Mouse (Mus musculus) thymus, postnatal 25 days (tissue): Measurements from ENCODE around the gene Bphl.
"Not testable (repeated sequence)": the region's sequence is repeated elsewhere in the genome, so short reads cannot be mapped to it uniquely, and the experiment has no call there.

Experiments
- DNase-seq: peaks from one replicate; pipeline ENCODE4 v3.0.0; 2022

Bphl gene

DNA sequence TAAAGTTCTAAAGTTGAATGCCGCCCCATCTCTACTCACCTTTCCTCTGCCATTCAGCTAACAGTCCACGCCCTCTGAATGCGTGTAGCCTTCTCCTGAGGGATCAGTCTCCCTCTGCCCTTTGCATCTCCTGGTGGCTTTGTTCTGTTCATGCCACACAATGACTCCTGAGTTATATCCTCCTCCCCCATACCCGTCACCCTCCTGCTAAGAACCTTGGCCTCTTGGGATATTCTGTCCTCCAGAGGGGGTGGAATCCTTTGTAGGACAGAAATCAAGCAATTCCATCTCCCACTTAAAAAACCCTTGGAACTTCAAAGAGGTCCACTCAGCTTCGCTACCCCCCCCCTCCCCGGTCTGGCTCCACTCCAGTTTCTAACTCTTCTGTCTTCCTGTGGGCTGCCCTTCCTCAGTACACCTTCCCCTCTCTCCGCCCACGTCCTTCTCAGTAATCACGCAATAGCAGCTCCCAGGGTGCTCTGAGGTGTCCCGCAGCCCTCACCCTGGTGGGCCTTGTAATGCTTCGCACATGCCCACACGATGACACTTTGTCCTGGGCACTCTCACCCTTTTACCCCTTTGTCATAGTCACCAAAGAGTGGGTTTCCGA is 16.4 kb downstream of the Bphl start:
- no peak for DNase-seq

GRCm38 (mm10) chr13:34054391-34054790 is 17.0 kb downstream of the Bphl start:
- no peak for DNase-seq

- DNase-seq: no peak
Observed at GRCm38 (mm10) chr13:34054983-34055382, 17.6 kb downstream of the Bphl start.

DNA sequence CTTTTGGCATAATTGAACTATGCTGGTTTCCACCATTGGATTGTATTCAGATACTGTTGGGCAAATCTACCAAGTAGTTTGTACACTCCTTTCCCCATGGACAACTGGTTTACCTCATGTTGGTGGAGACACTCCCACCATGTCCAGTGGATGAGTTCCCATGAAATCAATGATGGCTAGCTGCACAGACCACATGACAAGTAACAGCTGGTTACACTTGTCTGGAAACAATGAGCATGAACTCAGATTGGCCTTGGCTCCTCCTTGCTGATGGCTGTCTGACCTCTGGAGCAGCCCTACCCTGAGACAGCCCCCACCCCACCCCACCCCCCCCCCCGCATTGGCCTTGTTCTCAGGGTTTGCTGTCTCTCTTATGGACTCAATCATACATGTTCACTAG is 19.9 kb downstream of the Bphl start:
- DNase-seq: no peak

GRCm38 (mm10) chr13:34060061-34060460 is 22.7 kb downstream of the Bphl start:
- DNase-seq: no peak

- DNase-seq: no peak
Observed at GRCm38 (mm10) chr13:34062466-34062865, 25.1 kb downstream of the Bphl start.

DNA sequence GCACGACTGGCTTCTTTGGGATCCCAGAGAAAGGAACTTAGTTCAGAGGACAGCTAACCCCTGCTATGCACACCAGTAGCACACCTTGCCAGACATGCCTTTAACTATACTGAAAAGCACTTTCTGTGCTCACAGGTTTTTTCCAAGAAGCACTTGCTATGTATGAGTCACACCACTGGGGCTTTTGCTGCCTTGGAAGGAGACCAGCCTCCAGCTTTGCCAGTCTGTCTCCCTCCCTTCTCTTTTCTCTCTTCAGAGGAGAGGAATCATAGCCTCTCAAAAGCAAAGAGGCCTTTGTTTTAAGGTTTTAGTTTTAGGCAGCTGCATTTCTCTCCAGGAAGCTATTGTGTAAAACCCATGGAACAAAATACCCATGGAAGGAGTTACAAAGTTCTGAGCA is 29.0 kb downstream of the Bphl start:
- DNase-seq: no peak

DNA sequence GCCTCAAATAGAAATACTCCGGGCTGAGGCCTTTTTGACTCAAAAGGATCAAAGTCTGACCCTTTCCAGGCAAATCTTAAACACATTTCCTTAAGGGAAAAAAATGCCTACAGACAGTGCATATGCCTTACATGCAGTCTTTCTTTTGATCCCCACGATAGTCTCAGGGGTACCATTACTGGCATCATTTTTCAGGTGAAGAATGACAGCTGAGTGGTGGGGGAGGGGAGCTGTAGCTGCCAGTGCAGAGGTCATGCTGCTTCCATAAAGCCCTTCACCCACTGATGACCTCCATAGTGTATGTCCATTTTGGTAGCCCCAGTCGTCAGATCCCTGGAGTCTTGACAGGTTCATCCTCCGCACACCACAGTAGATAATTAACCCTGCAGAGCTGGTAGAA is 32.9 kb downstream of the Bphl start:
- DNase-seq: no peak

DNA sequence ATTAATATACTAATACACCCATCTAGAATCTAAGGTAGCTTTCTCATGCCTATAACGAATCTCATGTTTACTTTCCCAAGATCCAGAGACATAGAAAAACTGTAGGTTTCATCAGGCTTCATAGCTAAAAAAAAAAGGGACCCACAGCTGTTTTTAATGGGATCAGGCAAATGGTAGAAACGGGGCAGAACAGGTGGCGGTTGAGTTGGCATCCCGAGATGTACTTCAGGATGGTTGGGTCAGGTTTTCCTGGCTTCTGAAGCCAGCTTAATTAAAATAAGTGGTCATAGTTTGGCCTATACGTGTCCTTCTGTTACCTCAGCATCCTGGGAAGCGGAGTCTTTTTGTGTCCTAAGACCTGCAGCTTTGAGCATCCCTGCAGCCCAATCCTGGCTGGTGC is 34.4 kb downstream of the Bphl start:
- DNase-seq: no peak

GRCm38 (mm10) chr13:34072847-34073246 is 35.5 kb downstream of the Bphl start:
- DNase-seq: no peak

DNA sequence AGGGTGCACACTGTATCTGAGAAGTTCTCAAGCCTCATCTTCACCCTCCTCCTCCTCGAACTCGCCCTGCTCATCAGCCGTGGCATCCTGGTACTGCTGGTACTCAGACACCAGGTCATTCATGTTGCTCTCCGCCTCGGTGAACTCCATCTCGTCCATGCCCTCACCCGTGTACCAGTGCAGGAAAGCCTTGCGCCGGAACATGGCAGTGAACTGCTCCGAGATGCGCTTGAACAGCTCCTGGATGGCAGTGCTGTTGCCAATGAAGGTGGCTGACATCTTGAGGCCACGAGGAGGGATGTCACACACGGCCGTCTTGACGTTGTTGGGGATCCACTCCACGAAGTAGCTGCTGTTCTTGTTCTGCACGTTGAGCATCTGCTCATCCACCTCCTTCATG is 37.0 kb downstream of the Bphl start:
- DNase-seq: not testable (repeated sequence)

DNA sequence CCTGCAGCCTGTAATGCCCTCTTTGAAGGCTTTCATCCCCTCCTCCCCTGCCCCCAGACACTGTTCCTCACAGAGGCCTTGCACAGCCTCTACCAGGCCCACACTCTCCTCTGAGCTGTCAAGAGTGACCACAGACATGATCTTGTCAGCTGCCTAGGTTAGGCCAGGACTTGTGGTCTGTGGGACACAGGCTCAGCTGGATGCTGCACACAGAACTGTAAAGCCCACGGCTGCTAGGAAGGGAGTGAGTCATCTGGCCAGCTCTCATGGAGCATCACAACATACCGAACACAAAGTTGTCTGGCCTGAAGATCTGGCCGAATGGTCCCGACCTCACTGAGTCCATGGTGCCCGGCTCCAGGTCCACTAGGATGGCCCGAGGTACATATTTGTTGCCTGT is 38.5 kb downstream of the Bphl start:
- not testable (repeated sequence) for DNase-seq

- peak; percentile 29 for DNase-seq
Observed at GRCm38 (mm10) chr13:34076561-34077491, 39.4 kb downstream of the Bphl start.

GRCm38 (mm10) chr13:34077492-34078271 is 40.3 kb downstream of the Bphl start, which contains the start of gene Tubb2a:
Gene Tubb2a (minus strand): TSS chr13:34078007.
- DNase-seq: peak; percentile 93

GRCm38 (mm10) chr13:34078500-34079280 is 41.3 kb downstream of the Bphl start:
- no peak for DNase-seq

DNA sequence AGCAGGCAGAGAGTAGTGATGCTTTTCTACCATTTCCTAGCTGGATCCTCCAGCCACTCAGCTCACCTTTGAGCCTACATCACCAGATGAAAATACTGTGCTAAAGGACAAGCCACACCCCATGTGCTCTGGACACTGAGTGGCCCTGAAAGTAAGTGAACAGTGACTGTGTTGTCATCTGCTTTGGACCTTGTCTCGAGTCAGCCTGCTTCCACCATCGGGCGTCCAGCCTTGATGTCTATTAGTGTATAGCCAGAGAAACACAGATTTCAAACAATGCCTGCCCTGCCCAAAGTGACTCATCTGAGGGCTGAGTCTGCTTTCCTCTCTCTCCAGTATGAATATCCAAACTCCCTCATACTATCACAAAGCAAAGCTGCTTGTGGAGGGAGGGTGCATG is 42.4 kb downstream of the Bphl start:
- no peak for DNase-seq

- no peak for DNase-seq
Observed at GRCm38 (mm10) chr13:34081926-34082325, 44.5 kb downstream of the Bphl start.

DNA sequence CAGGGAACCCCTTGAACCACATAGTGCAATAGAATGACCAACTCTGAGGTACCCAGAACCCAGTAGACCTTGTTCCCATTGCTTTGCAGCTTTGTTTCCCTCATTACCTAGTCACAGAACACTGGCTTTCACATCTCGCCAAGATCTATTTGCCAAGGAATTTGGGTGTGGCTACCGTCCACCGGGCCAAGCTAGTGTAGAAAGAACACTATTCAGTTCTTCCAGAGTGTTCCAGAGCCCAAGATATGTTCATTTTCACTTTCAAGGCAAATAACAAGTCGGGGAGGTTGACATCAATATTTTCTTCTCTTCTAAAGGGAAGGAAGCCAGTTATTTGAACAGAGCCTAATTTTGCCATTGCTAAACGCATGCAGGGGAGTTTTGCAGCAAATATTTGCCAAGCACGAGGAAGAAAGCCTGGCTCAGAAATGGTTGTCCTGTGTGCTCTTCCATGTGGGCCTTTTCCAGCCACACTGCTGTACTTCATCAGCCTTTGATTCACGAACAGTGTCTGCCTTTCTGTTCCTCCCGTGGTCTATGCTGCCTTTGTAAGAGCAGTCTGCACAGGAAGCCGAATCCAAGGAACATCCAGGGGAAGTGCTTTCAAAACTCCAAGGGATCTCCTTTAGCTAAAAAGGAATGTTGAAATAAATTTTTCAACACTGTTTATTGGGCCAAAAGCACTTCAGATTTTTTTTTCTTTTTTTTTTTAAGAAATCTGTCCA is 46.8 kb downstream of the Bphl start:
- no peak for DNase-seq

- DNase-seq: no peak
Observed at GRCm38 (mm10) chr13:34087052-34087812, 49.8 kb downstream of the Bphl start.

DNA sequence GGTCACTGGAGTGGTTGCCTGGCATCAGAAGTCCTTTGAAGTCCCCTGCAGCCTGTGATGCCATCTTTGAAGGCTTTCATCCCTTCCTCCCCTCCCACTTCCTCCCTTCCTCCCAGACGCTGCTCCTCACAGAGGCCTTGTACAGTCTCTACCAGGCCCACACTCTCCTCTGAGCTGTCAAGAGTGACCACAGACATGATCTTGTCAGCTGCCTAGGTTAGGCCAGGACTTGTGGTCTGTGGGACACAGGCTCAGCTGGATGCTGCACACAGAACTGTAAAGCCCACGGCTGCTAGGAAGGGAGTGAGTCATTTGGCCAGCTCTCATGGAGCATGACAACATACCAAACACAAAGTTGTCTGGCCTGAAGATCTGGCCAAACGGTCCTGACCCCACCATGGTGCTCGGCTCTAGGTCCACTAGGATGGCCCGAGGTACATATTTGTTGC is 50.8 kb downstream of the Bphl start:
- DNase-seq: peak; percentile 38

DNA sequence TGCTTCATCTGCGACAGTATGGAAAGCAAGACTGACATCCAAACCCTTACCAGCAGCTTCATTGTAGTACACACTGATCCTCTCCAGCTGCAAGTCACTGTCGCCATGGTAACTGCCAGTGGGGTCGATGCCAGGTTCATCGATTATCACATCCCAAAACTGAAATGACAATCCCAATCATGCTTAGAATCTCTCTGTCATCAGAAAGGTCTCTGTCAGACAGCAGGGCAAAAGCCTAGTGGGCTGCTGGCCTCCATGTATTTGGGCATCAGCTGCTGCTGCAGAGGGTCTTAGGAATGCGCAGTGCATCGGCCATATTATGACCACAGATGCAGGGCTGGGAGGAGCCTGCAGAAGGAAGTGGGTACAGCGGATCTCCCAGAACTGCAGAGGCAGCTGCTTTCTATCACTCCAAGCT is 51.5 kb downstream of the Bphl start:
- DNase-seq: peak; percentile 43
